Mouse (Mus musculus) ES-E14 (cell line): Measurements from ENCODE around the gene BC030867. TPM values are rescaled to one million over a fixed set of nuclear protein-coding genes. Genes with fewer than 3 reads are reported as not detected.

Source experiments
- DNase-seq: peaks from one replicate; pipeline ENCODE4 v3.0.0-alpha.2; 2013; ENCODE audit warnings: low read depth, low spot score
- H3K27ac ChIP-seq: 2 replicates; pipeline ENCODE4 v1.5.1; 2012; ENCODE audit warnings: low read depth, mild to moderate bottlenecking, low read length, moderate library complexity, mixed read lengths; ENCODE audit not compliant: poor library complexity, insufficient read depth, severe bottlenecking
- H3K36me3 ChIP-seq: 2 replicates; pipeline ENCODE4 v1.6.1; 2012; ENCODE audit warnings: mild to moderate bottlenecking, low read length, moderate library complexity, mixed read lengths; ENCODE audit not compliant: control insufficient read depth, poor library complexity, insufficient read depth, severe bottlenecking
- H3K4me1 ChIP-seq, 2 experiments: fragments of 150-350 bp in 1 of 2; sonication (generic) in 1 of 2; 2 replicates each; pipeline ENCODE4 v1.6.1; 2012; ENCODE audit warnings: low read length in 2 of 2, mild to moderate bottlenecking in 1 of 2, mixed read lengths in 1 of 2; ENCODE audit not compliant: control insufficient read depth in 2 of 2, insufficient read depth in 2 of 2, poor library complexity in 1 of 2
- H3K4me3 ChIP-seq, 2 experiments: fragments of 150-350 bp in 1 of 2; sonication (generic) in 1 of 2; 2 replicates each; pipeline ENCODE4 v1.5.1; 2012; ENCODE audit warnings: low read length in 2 of 2, low read depth in 1 of 2, mild to moderate bottlenecking in 1 of 2, mixed read lengths in 1 of 2; ENCODE audit not compliant: insufficient read depth in 1 of 2, poor library complexity in 1 of 2, severe bottlenecking in 1 of 2
- H3K9ac ChIP-seq: 2 replicates; pipeline ENCODE4 v1.6.1; 2012; ENCODE audit warnings: low read depth, mild to moderate bottlenecking, low read length, mixed read lengths; ENCODE audit not compliant: poor library complexity, insufficient read depth, severe bottlenecking
- H3K9me3 ChIP-seq: fragments of 150-350 bp; sonication (generic); 2 replicates; pipeline ENCODE4 v1.6.1; 2012; ENCODE audit warnings: low read depth, mild to moderate bottlenecking, low read length; ENCODE audit not compliant: control insufficient read depth, insufficient read depth
- CHD2 ChIP-seq: IDR thresholded peaks from 2 replicates; pipeline ENCODE4 v1.6.1; 2014; ENCODE audit warnings: mild to moderate bottlenecking, low read depth, low read length, inconsistent platforms
- HCFC1 ChIP-seq: IDR thresholded peaks from 2 replicates; pipeline ENCODE4 v1.6.1; 2012; ENCODE audit warnings: low read length, inconsistent platforms, borderline replicate concordance; ENCODE audit not compliant: insufficient read depth
- MAFK ChIP-seq: IDR thresholded peaks from 2 replicates; pipeline ENCODE4 v1.6.1; 2014; ENCODE audit warnings: mild to moderate bottlenecking, low read depth, low read length, inconsistent platforms; ENCODE audit not compliant: insufficient read depth
- ZC3H11A ChIP-seq: IDR thresholded peaks from 2 replicates; pipeline ENCODE4 v1.6.1; 2012; ENCODE audit warnings: low read depth, mild to moderate bottlenecking, inconsistent platforms, low read length, borderline replicate concordance
- ZNF384 ChIP-seq: IDR thresholded peaks from 2 replicates; pipeline ENCODE4 v1.6.1; 2012; ENCODE audit warnings: low read depth, low read length, inconsistent platforms
- in situ Hi-C, 2 experiments: fragments of 600-800 bp; cut with MboI; formaldehyde crosslinking; loops; one replicate each; pipeline ENCODE4 v1.15.1; 2025; ENCODE audit warnings: low sequenced_read_pairs in 2 of 2, inconsistent platforms in 1 of 2; ENCODE audit not compliant: unreplicated experiment in 2 of 2
- total RNA-seq: library from RNA; depleted of rRNA; stranded (reverse); fragments of 300-350 nt; gene quantifications from 2 replicates; pipeline ENCODE4 v1.2.3, GENCODE M21; 2012

The BC030867 gene
- total RNA-seq, 1 experiment, result 17.3 TPM

GRCm38 (mm10) chr11:102288027-102288804 lies 39.5 kb downstream of the BC030867 start:
- H3K4me3 ChIP-seq, result no peak overlapping the region
- no peaks in the 10 kb centered on the region for H3K9me3 ChIP-seq
- in situ Hi-C loops, result no loop called here
- TF ChIP-seq HCFC1 (no peak), CHD2 (no peak), ZNF384 (no peak), MAFK (no peak)
- H3K4me1 ChIP-seq, result peaks cover 0 to 13% of the 10 kb centered on the region in 2 experiments; a peak in 1 of 4 replicates
- no peak for DNase-seq
- H3K36me3 ChIP-seq, result peaks cover 40% of the 10 kb centered on the region
- no peak overlapping the region for H3K9ac ChIP-seq
- no peak overlapping the region for H3K27ac ChIP-seq

- TF ChIP-seq HCFC1, result no peak
- no peak for TF ChIP-seq ZNF384
- TF ChIP-seq CHD2, result no peak
- no peak overlapping the region for H3K4me3 ChIP-seq
- H3K9me3 ChIP-seq, result no peaks in the 10 kb centered on the region
- no peak overlapping the region for H3K27ac ChIP-seq
- peaks cover 42% of the 10 kb centered on the region for H3K36me3 ChIP-seq
- H3K9ac ChIP-seq, result no peak overlapping the region
- in situ Hi-C loops, result no loop called here
- H3K4me1 ChIP-seq, result peaks cover 0 to 13% of the 10 kb centered on the region in 2 experiments; a peak in 1 of 4 replicates
- DNase-seq, result no peak
Measured at GRCm38 (mm10) chr11:102288913-102289312, 40.2 kb downstream of the BC030867 start.

- in situ Hi-C loops, result loop anchor here in 1 of 2 experiments (5.0 kb wide), 1 partner anchor 123 kb away; no protein-coding TSS in a partner anchor
- Histone ChIP-seq H3K4me3 (no peak overlapping the region), H3K27ac (no peak overlapping the region), H3K9me3 (no peaks in the 10 kb centered on the region), H3K9ac (peak overlapping the region; percentile 19; the same call in 1 of the 2 replicates), H3K36me3 (peaks cover 48% of the 10 kb centered on the region), H3K4me1 (peaks cover 2 to 17% of the 10 kb centered on the region in 2 experiments; a peak in 1 of 4 replicates)
- TF ChIP-seq ZC3H11A (no peak), MAFK (no peak), HCFC1 (no peak), ZNF384 (no peak), CHD2 (no peak)
- no peak for DNase-seq
Measured at GRCm38 (mm10) chr11:102289511-102290100, 40.9 kb downstream of the BC030867 start.

- in situ Hi-C loops, result loop anchor here in 1 of 2 experiments (5.0 kb wide), 1 partner anchor 122 kb away; no protein-coding TSS in a partner anchor
- TF ChIP-seq MAFK (no peak), ZC3H11A (no peak), CHD2 (no peak), HCFC1 (no peak), ZNF384 (no peak)
- peak overlapping the region; percentile 19; the same call in 1 of the 2 replicates for H3K9ac ChIP-seq
- H3K4me3 ChIP-seq, result no peak overlapping the region
- no peak for DNase-seq
- no peak overlapping the region; the same call in 1 of the 2 replicates for H3K27ac ChIP-seq
- peaks cover 5 to 20% of the 10 kb centered on the region in 2 experiments; a peak in 1 of 4 replicates for H3K4me1 ChIP-seq
- no peaks in the 10 kb centered on the region for H3K9me3 ChIP-seq
- peaks cover 52% of the 10 kb centered on the region for H3K36me3 ChIP-seq
Measured at GRCm38 (mm10) chr11:102290141-102290540, 41.5 kb downstream of the BC030867 start.
